Mouse (Mus musculus) intestine, postnatal 0 days (tissue): Measurements from ENCODE around the gene Ccdc18. TPM values are rescaled to one million over a fixed set of nuclear protein-coding genes. Genes with fewer than 3 reads are reported as not detected.
"Not testable (repeated sequence)": the region's sequence is repeated elsewhere in the genome, so short reads cannot be mapped to it uniquely, and the experiment has no call there.

Source experiments
- ATAC-seq: fragments of 200-750 bp; cut with Nextera tagmentation; 2 replicates; pipeline ENCODE4 v1.8.0; 2017; ENCODE audit warnings: mild to moderate bottlenecking, moderate TSS enrichment, moderate library complexity
- H3K27ac ChIP-seq: fragments of 300-500 bp; sonication (generic); 2 replicates; pipeline ENCODE4 v1.5.1; 2014; ENCODE audit warnings: mild to moderate bottlenecking, low read depth, low read length, moderate library complexity
- H3K27me3 ChIP-seq: fragments of 300-500 bp; sonication (generic); replicated peaks from 2 replicates; pipeline ENCODE4 v1.6.1; 2014; ENCODE audit warnings: low read length, mixed read lengths; ENCODE audit not compliant: control insufficient read depth, insufficient read depth
- H3K36me3 ChIP-seq: fragments of 300-500 bp; sonication (generic); 2 replicates; pipeline ENCODE4 v1.6.1; 2014; ENCODE audit warnings: mild to moderate bottlenecking, moderate library complexity; ENCODE audit not compliant: control insufficient read depth, insufficient read depth
- H3K4me1 ChIP-seq: fragments of 300-500 bp; sonication (generic); replicated peaks from 2 replicates; pipeline ENCODE4 v1.6.1; 2014; ENCODE audit warnings: antibody characterized with exemption, low read length, mixed read lengths; ENCODE audit not compliant: control insufficient read depth, insufficient read depth
- H3K4me2 ChIP-seq: fragments of 300-500 bp; sonication (generic); replicated peaks from 2 replicates; pipeline ENCODE4 v1.6.1; 2014; ENCODE audit warnings: low read depth, mild to moderate bottlenecking, moderate library complexity
- H3K4me3 ChIP-seq: fragments of 300-500 bp; sonication (generic); 2 replicates; pipeline ENCODE4 v1.5.1; 2014; ENCODE audit warnings: low read depth, low read length
- H3K9ac ChIP-seq: fragments of 300-500 bp; sonication (generic); 2 replicates; pipeline ENCODE4 v1.6.1; 2014; ENCODE audit warnings: mild to moderate bottlenecking, low read depth, low read length
- H3K9me3 ChIP-seq: fragments of 300-500 bp; sonication (generic); 2 replicates; pipeline ENCODE4 v1.6.1; 2016; ENCODE audit warnings: mixed run types; ENCODE audit not compliant: control insufficient read depth
- CTCF ChIP-seq: sonication (generic); IDR thresholded peaks from 2 replicates; pipeline ENCODE4 v1.5.1; 2016; ENCODE audit warnings: low read depth, mild to moderate bottlenecking, control low read depth, antibody characterized with exemption, moderate library complexity
- WGBS: fragments of 180-500 bp; shearing (Covaris S2); extraction: QIAGEN DNeasy Blood & Tissue Kit; methylation state at CpG from one replicate; pipeline ENCODE4 v1.1.7; 2014; 5-methylcytosine and 5-hydroxymethylcytosine counted together
- polyA plus RNA-seq: library from polyadenylated mRNA; unstranded; fragments of >200 nt; fragmentation: Nextera tagmentation; extraction: Ambion mirVana; gene quantifications from 2 replicates; pipeline ENCODE4 v1.2.1, GENCODE M21; 2015

Ccdc18 gene
- polyA plus RNA-seq, 1 experiment from 2014 or later, result 3.3 TPM

DNA sequence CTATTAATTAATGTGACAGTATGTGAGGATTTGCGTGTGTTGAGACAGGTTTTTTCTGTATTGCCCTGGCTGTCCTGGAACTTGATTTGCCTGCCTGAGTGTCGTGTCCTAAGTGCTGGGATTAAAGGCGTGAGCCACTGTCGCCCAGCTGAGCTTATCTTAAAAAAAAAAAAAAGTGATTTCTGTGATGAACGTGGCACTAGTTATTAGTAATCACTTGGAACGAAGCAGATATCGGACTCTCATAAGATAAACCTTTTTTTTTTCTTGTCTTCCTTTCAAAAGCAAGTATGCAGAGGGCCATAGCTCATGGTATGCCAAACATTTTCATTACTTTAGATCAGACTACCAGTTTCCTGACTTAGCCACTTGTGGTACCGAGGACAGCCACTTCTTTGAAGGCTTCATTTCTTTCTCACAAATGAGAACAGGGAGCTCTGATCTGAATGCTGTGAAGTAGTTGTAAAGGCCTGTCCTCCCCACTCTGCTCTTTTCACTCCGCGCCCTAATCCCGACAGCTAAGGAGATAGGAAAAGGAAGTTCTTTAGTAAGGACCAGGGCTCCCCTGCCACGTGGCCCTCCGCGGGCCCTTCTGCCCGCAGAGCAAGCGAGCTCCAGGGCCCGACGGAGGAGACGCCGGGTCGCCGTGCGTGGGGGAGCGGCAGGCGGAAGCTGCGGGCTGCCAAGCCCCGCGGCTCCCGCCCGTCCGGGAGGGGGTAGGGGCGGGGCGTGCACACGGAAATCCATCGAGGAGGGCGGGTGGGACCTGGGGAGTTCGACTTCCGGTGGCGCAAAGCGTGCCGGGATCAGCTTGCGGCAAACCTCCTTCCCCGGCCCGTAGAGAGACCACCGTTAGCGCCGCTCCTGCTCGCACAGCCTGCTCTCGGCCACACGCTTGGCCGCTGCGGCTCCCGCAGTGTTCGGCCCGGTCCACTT lies 135.7 kb downstream of the Ccdc18 start, which contains the start of gene Dr1:
Gene Dr1, plus strand, starts transcription at position 771 of the 936 bp plus-strand sequence.
- H3K4me2 ChIP-seq, result peak within 1 kb of the TSS; percentile 88
- WGBS, result 2% methylated on average over 51 of the region's 55 CpGs
- peak; percentile 96 for ATAC-seq
- H3K27me3 ChIP-seq, result no peaks in the 10 kb centered on the region
- no peak for TF ChIP-seq CTCF
- H3K9me3 ChIP-seq, result no peaks in the 10 kb centered on the region
- H3K36me3 ChIP-seq, result no peaks in the 10 kb centered on the region
- H3K4me3 ChIP-seq, result peak within 1 kb of the TSS; percentile 95
- H3K4me1 ChIP-seq, result 0 out of 2 replicates have a peak, but pooled peaks cover 4% of the 10 kb centered on the region
- H3K9ac ChIP-seq, result peak within 1 kb of the TSS; percentile 97
- peak within 1 kb of the TSS; percentile 94 for H3K27ac ChIP-seq

DNA sequence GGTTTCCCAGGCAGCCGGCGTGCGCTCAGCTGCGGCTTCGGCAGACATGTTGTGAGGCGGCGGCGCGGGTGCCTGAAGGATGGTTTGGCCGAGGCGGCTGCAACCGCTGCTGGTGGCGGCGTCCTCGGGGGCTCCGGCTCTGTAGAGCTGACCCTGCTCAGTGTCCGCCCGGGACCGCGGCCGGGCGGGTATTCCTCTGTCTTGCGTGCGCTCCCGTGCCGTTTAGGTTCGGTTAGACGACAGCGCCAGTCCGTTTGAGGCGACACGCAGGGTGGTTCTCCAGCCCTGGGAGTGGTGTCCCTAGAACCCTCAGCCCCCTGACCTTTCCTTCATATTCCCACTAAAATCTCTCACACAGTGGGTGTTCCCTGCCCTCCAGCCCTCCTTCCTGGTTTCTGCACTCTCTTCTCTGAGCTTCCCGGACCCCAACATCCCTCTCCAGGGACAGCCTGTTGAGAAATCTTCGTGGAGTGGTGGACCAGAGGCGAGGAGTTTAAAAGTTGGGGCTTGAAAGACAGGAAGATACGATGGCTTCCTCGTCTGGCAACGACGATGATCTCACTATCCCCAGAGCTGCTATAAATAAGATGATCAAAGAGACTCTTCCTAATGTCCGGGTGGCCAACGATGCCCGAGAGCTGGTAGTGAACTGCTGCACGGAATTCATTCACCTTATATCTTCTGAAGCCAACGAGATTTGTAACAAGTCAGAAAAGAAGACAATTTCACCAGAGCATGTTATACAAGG lies 136.6 kb downstream of the Ccdc18 start:
- Histone ChIP-seq H3K36me3 (no peaks in the 10 kb centered on the region), H3K27ac (peak overlapping the region; percentile 94), H3K9me3 (no peaks in the 10 kb centered on the region), H3K4me3 (peak overlapping the region; percentile 95), H3K4me1 (0 out of 2 replicates have a peak, but pooled peaks cover 4% of the 10 kb centered on the region), H3K27me3 (no peaks in the 10 kb centered on the region), H3K9ac (peak overlapping the region; percentile 97), H3K4me2 (peak overlapping the region; percentile 88)
- WGBS, result under 1% methylated on average over 44 of the region's 44 CpGs
- peak; percentile 7; the same call in 1 of the 2 replicates for TF ChIP-seq CTCF
- peak; percentile 46 for ATAC-seq

GRCm38 (mm10) chr5:108269811-108270151 lies 137.1 kb downstream of the Ccdc18 start:
- Histone ChIP-seq H3K27ac (peak overlapping the region; percentile 94; the same call in 1 of the 2 replicates), H3K9me3 (no peaks in the 10 kb centered on the region), H3K4me3 (peak overlapping the region; percentile 95), H3K4me2 (peak overlapping the region; percentile 88), H3K27me3 (no peaks in the 10 kb centered on the region), H3K9ac (peak overlapping the region; percentile 97), H3K36me3 (no peaks in the 10 kb centered on the region), H3K4me1 (0 out of 2 replicates have a peak, but pooled peaks cover 4% of the 10 kb centered on the region)
- no peak for TF ChIP-seq CTCF
- ATAC-seq, result no peak
- 1% methylated on average over 7 of the region's 7 CpGs for WGBS

DNA sequence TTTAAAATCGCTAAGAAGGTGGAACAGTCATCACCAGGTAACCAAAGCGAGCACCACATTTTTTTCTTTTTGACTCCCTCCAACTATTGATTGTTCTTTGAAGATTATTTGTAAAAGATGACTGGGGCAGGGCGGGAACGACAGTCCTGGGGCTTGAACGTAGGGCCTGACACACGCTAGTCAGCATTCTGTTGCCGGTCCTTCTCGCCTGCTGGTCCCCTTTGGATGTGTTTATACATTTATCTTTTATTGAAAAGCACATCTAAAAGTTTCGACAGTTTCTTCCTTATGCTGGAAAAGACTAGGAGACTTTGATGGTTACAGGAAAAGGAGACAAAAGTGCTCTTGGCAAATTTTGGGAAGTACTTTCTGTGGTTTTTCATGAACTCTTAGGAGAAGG lies 137.7 kb downstream of the Ccdc18 start:
- Histone ChIP-seq H3K9me3 (no peaks in the 10 kb centered on the region), H3K27ac (no peak overlapping the region), H3K27me3 (no peaks in the 10 kb centered on the region), H3K4me2 (peak overlapping the region; percentile 88), H3K4me3 (peak overlapping the region; percentile 95), H3K36me3 (no peaks in the 10 kb centered on the region), H3K9ac (0 out of 2 replicates have a peak overlapping the region, but pooled peaks have one; percentile 19), H3K4me1 (0 out of 2 replicates have a peak, but pooled peaks cover 4% of the 10 kb centered on the region)
- no peak for ATAC-seq
- WGBS, result 18% methylated on average over 9 of the region's 9 CpGs
- no peak for TF ChIP-seq CTCF

DNA sequence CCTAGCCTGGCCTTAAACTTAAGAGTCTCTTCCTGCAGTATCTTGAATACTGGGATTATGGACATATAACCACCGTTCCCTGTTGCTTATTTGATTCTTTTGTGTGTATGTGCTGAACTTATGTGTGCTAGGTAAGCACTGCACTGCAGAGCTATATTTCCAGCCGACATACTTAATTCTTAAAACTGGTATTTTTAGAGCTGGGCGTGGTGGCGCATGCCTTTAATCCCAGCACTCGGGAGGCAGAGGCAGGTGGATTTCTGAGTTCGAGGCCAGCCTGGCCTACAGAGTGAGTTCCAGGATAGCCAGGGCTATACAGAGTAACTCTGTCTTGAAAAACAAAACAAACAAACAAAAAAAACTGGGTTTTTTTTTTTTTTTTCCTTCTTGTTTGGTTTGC lies 138.7 kb downstream of the Ccdc18 start:
- not testable (repeated sequence) for H3K27ac ChIP-seq, ATAC-seq, H3K27me3 ChIP-seq, H3K9me3 ChIP-seq, H3K4me1 ChIP-seq, H3K9ac ChIP-seq, H3K4me3 ChIP-seq, H3K36me3 ChIP-seq
- peak overlapping the region; percentile 88; the same call in 1 of the 2 replicates for H3K4me2 ChIP-seq
- 85% methylated on average over 6 of the region's 6 CpGs for WGBS

Other genes starting within 250 kb of the Ccdc18 start
- 26.7 and 29.1 TPM in 2 replicates for gene Rpl5, start 232.4 kb upstream of the Ccdc18 start, polyA plus RNA-seq
- gene Fam69a, start 145.8 kb upstream of the Ccdc18 start, polyA plus RNA-seq, result 11.7 and 11.8 TPM in 2 replicates
- 52.3 and 57.0 TPM in 2 replicates for gene Mtf2, start 67.2 kb upstream of the Ccdc18 start, polyA plus RNA-seq
- 19.3 and 20.5 TPM in 2 replicates for gene Tmed5, start 255 bp upstream of the Ccdc18 start, polyA plus RNA-seq
- 29.8 and 31.8 TPM in 2 replicates for gene Dr1, start 136.0 kb downstream of the Ccdc18 start, polyA plus RNA-seq
- gene Pigg, start 179.7 kb downstream of the Ccdc18 start, polyA plus RNA-seq, result 3.1 and 3.9 TPM in 2 replicates
- gene Gm42517, start 235.0 kb downstream of the Ccdc18 start, polyA plus RNA-seq, result 0.07 TPM in 1 of 2 replicates, not detected in the other